Mouse (Mus musculus) thymus, adult 2 months (tissue): ENCODE results near the gene Slc36a3.

Source experiments
- CTCF ChIP-seq: fragments of 200-500 bp; IDR thresholded peaks from 2 replicates; pipeline ENCODE4 v1.5.1; 2012; ENCODE audit warnings: mild to moderate bottlenecking, control low read depth, low read length, moderate library complexity, borderline replicate concordance; ENCODE audit not compliant: control insufficient read depth, poor library complexity, insufficient read depth; ENCODE audit errors: extremely low read depth
- POLR2A ChIP-seq: fragments of 200-500 bp; IDR thresholded peaks from 2 replicates; pipeline ENCODE4 v1.6.1; 2012; ENCODE audit warnings: mild to moderate bottlenecking, low read length, control low read depth, moderate library complexity; ENCODE audit not compliant: control insufficient read depth, poor library complexity, insufficient read depth; ENCODE audit errors: extremely low read depth

DNA sequence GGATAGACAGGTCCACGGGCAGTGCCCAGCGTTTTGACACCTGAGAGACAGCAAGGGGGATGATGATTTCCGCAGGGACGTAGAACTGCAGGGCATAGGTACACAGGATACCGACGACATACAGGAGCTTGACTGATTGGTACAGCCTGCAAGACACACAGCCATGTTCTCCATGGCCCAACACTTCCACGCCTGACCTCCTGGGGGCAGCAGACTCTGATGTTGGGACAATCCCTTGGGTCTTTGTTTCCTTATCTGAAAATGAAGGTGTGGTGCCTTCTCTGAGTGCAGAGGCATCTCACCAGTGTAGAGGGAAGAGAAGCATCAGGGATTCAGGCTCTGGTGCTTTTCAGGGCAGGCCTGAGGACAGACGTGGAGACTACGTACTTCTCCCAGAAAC lies 11.2 kb upstream of the Slc36a3 start:
- TF ChIP-seq POLR2A = no peak
- TF ChIP-seq CTCF = peak; percentile 76; the same call in 1 of the 2 replicates
